Mouse (Mus musculus) mouse embryonic stem cell (cell line): Measurements from ENCODE around the gene E130218I03Rik.

Experiments used
- in situ Hi-C, 2 experiments: fragments of 300-500 bp; cut with MboI; formaldehyde crosslinking; loops; 1 replicate in 1 of 2; 3 replicates in 1 of 2; pipeline ENCODE4 v1.14.3; 2019 to 2020; ENCODE audit warnings: low sequenced_read_pairs in 2 of 2, low pct_unique_long_range_greater_than_20kb in 1 of 2, mixed read lengths in 1 of 2; ENCODE audit not compliant: unreplicated experiment in 1 of 2

The E130218I03Rik gene

DNA sequence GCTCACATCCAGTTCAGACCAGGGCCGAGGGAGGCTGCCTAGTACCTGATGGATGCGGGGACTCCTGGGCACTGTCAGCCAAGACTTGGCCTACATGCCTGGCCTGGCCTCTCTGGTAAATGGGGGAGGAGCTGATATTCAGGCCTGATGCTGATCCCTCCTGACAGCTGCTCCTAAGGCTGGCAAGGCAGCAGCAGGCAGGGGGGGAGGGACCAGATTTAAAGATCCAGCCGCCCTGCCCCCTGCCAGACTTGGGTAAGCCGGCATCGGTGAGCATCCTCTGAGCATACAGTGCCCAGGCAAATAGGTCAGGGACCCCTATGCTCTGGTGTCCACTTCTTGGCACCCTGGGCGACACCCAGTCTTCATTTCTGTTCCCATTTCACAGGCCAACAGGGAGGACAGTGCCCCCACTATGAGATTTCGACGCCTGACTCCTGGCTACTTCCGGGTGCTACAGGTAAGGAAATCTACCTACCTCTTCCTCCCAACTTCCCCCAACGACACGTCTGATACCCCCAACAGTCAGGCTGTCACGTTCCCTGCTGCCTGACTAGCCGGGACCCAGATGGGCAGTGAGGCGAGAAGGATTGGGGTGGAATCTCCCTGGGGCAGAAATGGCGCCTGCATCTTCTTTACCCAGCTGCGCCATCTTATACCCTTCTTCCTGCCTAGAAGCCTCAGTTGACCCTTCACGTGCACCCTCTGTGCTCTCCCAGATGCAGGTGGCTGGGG lies at the start of gene E130218I03Rik:
TSS of gene E130218I03Rik (plus strand) at position 147 of the 735 bp plus-strand sequence.
- in situ Hi-C loops = no loop called here

DNA sequence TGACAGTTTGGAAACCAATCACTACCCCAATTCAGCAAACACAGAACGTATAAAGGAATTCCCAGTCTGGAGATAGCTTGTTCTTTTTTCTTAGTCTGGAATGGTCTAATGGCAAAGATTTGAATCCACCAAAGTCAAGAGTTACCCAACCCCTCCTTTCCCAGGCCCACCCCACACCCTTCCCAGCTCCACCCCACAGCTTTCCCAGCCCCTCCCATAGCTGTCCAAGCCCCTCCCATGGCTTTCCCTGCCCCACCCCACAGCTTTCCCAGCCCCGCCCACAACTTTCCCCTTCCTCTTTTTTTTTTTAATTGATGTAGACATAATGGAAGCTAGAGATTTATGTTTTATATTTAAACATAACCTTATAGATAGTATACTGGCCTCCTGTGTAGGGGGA lies 44.1 kb upstream of the E130218I03Rik start:
- in situ Hi-C loops = no loop called here

DNA sequence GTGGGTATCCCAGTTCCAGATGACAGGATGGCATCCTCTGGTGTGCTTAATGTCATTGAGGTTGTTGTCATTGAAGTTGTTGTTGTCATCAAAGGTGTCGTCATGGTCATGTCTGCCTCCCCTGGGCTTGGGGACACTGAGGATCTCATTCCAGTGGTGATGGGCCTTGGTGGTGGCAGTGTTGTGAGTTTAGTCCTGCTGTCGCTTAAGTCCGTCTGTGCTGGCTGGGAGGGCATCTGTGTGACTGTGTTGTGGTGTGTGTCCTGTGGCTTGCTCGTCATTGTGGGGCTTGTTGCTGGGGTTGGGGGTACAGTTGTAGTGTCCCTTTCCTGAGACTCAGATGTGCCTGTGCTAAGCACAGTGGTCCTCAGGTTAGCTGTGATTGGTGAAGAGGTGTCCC lies 40.6 kb upstream of the E130218I03Rik start, which contains the start of gene Gm7534:
TSS of gene Gm7534 (minus strand) at position 101 of the 400 bp plus-strand sequence.
- in situ Hi-C loops = no loop called here

DNA sequence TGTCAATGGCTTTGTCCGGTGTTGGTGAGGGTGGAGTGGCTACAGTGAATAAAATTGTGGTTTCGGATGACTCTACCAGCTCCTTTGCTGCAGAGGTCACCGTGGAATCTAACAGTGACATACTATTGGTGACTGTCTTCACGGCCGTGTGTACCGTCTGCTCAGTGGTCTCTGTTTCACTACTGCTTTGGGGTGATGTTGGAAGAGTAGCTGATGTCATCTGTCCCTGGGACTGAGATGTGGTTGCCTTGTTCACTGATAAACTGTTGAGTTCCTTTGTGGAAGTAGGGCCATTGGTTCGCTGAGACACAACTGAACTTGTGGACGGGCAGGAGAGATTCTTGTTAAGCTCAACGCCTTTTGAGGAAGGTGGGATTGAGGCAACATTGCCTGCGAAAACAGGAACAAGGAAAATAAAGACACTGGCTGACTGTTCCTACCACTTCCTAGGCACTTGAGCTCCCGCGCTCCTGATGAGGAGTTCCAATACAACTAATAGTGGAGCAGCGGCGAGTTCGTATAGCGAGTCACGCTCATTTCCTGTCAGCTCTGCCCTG lies 40.0 kb upstream of the E130218I03Rik start:
- in situ Hi-C loops = no loop called here

DNA sequence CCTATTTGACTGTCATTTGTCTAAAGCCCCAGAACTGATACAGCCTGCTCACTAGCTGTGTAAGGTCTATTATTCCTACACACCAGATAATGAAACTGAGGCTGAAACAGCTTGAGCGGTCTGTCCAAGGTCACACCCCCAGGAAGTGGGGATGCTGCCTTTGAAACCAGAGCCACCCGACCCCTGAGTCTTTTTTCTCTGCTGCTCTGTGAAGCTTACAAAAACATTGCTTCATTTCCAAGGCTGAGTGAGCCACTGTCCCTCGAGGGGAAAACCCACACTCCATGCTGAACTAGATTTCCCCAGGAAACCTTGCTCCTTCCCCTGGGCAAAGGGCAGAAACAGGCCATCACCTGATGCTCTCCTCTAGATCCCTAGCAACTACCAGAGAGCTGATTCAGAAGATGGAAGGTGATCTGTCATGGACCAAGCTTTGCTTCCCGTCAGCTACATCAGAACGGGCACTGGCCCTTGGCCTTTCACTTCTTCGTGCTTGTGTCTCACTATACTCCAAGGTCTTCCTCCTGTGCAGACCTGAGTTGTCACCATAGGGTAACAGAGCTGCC lies 36.9 kb upstream of the E130218I03Rik start:
- in situ Hi-C loops = no loop called here

DNA sequence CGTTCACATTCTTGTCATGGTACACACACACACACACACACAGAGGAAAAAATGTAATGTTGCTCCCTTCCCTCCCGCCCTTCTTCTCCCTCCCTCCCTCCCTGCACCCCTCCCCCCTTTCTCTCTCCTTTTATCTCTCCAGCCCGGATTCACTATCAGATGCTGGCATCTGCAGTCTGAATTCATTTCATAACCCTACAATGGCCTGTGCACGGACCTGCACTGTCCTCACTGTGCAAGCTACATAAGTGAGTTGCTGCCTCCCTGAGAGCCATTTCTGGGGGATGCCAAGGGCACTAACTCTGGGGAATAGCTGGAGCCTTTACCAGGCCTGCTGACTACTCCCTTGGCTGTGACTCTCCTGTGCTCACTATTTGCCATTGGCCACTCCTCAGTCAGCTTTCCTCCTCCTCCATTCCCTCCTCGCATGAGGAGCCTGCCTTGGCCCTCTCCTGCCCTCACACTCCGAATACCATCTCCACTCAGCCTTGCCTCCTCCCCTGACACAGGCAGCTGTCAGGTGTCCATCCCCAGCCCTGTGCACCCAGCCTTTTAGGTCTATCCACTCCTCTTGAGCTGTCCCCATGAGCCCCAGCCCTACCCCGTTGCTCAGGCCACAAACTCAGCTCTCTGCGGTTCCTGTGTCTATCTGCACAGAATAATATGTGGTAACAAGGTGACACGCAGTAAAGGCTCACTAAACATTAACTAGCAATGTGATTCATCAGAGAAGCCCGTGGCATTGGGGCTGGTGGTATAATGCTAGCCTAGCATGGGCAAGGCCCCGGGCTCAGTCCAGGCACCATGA lies 20.5 kb upstream of the E130218I03Rik start:
- in situ Hi-C loops = no loop called here

DNA sequence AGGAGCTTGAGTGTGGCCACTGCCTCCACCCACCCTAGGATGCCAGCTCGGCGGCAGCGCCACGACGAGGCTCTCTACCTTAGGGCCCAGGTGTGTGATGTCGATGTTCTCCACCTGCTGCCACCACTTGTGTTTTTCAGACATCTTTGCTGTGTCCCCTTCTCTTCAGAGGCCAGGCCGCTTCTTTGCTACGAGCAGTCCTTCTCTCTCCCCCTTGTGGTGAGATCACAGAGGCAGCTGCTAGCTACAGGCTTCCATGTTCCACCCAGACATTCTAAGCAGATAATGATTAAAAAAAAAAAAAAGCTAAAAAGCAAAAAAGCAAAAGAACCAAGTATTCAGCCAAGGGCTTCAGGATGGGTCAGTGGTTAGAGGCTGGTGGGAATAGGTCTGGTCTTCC lies 16.3 kb upstream of the E130218I03Rik start, which contains the start of gene Catsper4:
TSS of gene Catsper4 (minus strand) at position 190 of the 400 bp plus-strand sequence.
- in situ Hi-C loops = no loop called here

DNA sequence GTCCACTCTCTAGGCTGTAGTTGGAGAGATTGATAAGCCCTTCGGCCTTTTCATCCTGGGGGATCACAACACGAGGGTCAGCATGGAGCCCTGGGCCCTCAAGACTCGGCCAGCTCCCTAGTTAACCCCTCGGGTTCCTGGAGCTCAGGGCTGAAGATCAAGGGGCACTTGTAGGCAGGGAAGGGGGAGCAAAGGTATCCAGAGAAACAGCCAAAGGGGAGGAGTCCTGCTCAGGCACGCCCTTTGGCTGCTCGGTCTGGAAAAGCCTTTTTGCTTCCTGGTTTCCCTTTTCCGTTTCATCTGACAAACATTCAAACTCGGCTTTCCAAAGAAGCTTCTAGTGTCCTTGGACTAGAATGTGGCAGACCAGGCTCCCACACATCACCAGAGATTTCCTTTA lies 13.0 kb upstream of the E130218I03Rik start:
- in situ Hi-C loops = no loop called here

DNA sequence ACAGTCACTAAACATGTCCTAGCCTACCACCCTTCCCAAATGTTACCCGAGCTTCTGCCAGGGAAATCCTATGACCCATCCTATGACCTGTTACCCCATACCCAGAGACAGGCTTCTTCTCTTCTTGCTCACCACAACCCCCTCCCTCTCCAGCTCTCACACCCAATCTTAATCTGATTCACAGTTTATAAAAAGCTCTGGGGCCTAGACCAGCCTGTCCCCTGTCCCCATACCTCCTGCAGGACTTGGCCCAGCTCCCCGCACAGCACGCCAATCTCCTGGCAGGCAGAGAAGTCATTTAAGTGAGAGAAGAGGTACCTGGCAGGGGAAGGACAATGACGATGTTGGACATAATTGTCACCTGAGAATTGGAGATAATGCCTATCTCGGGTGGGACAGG lies 8.6 kb upstream of the E130218I03Rik start:
- in situ Hi-C loops = no loop called here

DNA sequence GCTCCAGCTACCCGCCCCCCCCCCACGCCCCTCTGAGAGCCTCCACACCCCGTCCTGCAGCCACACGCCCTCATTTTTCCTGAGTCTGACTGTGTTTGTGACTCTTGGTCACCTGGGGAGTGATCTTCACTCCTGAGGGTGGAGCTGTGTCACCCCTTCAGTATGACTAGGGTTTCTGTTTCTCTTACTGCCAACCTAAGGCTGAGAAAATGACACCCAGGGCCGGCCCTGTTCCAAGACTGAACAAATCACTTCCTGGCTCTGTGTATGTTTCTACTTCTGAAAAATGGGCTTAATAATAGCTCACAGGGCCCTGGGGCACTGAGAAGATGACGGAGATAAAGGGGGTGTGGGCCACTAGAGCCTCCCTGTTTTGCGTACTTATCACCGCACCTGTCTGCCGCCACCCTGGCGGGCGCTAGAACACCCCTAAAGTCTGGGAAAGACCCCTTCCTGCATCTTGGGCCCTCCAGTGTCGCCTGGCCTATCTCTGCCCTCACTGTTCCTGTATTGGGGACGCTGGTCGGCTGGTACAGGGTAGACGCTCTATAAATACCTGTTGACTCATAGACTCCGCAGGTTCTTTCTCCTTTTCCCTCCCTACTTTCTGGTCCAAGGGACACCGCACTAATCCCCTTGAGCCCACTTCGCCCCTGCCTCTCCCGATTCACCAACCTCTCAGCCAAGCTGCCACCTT lies 5.7 kb upstream of the E130218I03Rik start:
- in situ Hi-C loops = no loop called here

DNA sequence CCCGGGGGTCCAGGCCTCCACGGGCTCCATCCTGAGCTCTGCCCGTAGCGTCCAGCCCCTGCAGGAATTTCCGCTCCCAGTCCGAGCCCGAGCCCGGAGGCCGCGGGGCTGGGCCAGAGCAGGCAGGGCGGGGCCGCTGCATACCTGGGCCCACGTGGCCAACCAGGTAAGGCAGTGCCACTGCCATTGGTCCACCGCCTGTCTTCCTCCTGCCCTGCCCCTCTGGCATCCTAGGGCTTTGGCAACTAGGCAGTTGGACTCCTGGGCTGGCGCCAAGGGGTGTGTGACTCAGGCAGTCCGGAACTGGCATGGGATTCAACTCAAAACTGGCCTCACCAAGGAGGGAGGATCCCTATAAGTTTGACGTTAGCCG lies 5.2 kb upstream of the E130218I03Rik start, which contains the start of gene Cnksr1:
TSS of gene Cnksr1 (minus strand) at position 121 of the 373 bp plus-strand sequence.
- in situ Hi-C loops = no loop called here

DNA sequence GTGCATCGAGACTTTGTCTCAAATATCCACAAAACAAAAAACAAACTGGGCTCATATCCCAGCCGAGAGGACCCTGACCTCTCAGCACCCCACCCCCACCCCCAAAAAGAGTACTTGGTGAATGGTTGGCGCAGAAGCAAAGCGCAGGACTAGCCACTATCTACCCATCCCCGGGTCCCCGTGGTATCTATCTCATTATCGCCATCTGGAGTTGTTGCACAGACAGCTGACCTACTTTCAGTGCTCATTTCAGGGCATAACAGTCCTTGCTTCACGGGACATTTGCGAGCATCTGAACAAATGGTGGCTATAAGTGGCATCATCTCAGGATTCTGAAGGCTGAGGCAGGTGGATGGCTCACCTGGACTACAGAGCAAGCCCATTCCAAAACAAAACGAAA lies 4.8 kb upstream of the E130218I03Rik start:
- in situ Hi-C loops = no loop called here

DNA sequence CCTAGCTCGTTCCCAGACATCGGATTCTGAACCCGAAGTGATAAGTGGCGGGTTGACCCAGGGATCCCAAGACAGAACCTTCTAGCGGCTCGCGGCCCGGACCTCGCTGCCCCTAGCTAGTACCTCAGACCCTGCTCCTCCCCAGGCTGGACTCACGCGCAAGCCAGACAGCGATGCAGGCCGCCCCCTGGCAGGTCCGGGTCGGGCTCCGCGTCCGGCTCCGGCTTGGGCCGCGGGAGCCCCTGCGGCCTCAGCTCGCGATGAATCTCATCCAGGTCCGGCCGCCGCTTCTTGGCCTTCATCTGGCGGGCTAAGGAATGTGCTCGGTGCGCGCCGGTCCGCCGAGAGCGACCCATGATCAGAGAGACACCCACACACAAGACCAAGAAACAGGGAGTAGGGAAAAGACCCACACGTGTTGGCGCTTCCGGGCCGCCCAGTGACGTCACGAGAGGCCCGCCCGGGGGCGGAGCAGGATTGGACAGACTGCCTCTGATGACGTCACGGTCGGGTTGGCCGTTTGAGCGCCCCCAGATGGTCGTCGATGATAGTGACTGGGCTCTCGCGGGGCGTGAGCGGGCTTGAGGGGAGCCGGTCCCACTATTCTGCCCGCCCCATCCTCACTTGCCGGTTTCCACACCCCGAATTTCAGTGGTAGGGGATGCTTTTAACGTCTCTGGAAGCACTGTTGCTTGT lies 1.8 kb downstream of the E130218I03Rik start, which contains the start of gene Zfp593:
TSS of gene Zfp593 (minus strand) at position 445 of the 696 bp plus-strand sequence.
- in situ Hi-C loops = no loop called here

DNA sequence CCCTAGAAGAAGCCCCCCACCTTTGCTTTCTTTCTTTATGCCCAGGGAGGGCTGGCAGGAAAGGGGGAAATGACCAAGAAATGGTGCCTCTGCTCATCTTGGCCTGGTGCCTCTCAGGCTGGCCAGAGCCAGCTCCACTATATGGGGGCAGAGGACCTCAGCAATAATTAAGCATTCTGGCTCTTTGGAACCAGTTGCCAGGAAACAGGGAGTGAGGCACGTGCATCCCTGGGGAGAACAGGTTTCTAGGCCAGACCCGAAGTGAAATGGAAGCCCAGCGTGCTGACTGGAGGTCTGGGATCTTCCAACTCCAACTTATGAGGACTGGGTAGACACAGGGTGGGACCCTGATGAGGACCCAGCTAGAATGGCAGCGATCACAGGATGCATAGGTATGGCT lies 2.8 kb downstream of the E130218I03Rik start:
- in situ Hi-C loops = no loop called here

DNA sequence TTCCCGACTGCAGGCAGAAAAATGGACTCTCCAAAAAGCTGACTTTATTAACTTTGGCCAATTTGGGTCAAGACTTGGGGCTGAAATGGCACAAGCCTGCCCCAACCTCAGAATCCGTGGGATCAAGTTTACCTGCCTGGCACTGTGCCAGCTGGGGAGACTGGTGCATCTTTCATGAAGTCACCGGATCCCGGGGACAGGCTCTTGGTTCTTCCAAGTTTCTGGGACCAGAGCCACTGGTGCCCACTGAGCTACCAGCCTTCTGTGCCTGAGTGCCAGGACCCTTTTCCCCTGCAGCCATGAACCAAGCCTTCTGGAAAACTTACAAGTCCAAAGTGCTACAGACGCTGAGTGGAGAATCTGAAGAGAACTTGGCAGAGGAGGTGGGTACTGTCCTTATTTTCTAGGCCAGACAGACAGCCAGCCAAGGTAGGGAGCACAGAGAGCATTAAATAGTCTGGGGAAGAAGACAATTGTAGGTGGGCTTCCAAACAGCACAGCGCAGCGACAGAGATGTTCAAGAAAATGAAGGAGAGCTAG lies 3.3 kb downstream of the E130218I03Rik start, which contains the start of gene Gm30191:
TSS of gene Gm30191 (plus strand) at position 217 of the 540 bp plus-strand sequence.
- in situ Hi-C loops = no loop called here

DNA sequence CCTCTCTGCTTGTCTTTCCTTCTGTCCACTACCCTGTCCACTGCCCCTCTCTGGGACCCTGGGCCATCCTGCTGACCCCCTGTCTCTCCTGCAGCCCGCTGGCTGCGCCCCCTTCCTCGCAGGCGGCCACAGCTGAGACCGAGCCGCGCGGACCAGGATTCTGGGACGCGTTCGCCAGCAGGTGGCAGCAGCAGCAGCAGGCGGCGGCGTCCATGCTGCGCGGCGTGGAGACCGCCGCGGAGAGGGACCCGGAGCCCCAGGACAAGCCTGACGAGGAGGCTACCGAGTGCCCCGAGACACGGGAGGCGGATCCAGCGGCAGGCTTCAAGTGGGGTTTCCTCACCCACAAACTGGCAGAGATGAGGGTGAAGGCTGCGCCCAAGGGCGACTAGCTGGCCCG lies 6.2 kb downstream of the E130218I03Rik start:
- in situ Hi-C loops = no loop called here

DNA sequence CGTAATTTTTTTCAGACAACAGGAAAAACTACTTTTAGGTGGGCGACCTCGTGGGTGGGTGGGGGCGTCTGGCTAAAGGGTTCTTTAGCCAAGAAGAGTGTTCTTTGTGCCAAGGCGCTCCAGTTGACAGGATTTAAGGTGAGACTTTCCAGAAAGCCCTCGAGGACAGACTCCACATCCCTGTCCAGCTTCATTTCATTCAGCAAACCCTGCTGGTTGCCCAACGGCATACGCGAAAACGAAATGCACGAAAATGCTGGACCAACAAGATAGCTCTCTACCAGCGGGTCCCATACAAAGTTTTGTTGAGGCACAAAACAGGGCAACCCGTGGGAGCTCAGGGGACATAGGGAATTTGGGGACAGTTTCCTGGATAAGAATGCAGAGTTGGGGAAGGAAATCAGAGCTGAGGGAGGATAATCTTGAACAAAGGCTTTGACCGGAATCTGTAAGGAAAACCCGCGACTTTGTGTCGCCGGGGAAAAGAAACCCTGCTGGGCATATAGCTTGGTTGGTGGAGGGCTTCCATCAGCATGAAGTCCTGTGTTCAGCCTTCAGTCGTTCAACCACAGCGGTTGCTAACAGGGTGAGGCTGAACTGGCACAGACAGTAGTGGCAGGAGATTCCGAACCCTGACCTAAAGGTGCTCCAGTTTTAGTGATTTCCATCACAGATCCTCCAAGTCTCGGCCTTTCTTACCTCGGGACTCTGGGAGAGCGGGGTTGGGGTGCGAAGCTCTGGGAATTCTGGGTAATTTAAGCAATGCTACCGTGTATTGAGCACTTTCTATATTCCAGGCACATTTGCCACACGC lies 6.9 kb downstream of the E130218I03Rik start:
- in situ Hi-C loops = no loop called here
